Mouse (Mus musculus) forebrain, postnatal 0 days (tissue): ENCODE data around the gene Ltbp1. TPM values are rescaled to one million over a fixed set of nuclear protein-coding genes. Genes with fewer than 3 reads are reported as not detected.

Experiments used
- ATAC-seq: fragments of 200-750 bp; cut with Nextera tagmentation; 2 replicates; pipeline ENCODE4 v1.8.0; 2017; ENCODE audit warnings: mild to moderate bottlenecking, moderate library complexity
- DNase-seq: peaks from one replicate; pipeline ENCODE4 v3.0.0-alpha.2; 2015
- H3K27ac ChIP-seq: fragments of 300-500 bp; sonication (generic); 2 replicates; pipeline ENCODE4 v1.5.1; 2014; ENCODE audit warnings: low read depth, mild to moderate bottlenecking, antibody characterized with exemption, low read length, moderate library complexity, mixed read lengths
- H3K27me3 ChIP-seq: fragments of 300-500 bp; sonication (generic); 2 replicates; pipeline ENCODE4 v1.6.1; 2014; ENCODE audit warnings: mild to moderate bottlenecking, low read length, mixed read lengths; ENCODE audit not compliant: insufficient read depth
- H3K36me3 ChIP-seq: fragments of 300-500 bp; sonication (generic); 2 replicates; pipeline ENCODE4 v1.6.1; 2014; ENCODE audit warnings: mild to moderate bottlenecking, moderate library complexity; ENCODE audit not compliant: insufficient read depth
- H3K4me1 ChIP-seq: fragments of 300-500 bp; sonication (generic); 2 replicates; pipeline ENCODE4 v1.6.1; 2014; ENCODE audit warnings: antibody characterized with exemption; ENCODE audit not compliant: insufficient read depth
- H3K4me2 ChIP-seq: fragments of 300-500 bp; sonication (generic); 2 replicates; pipeline ENCODE4 v1.6.1; 2014; ENCODE audit warnings: low read depth, mild to moderate bottlenecking, moderate library complexity
- H3K4me3 ChIP-seq: fragments of 300-500 bp; sonication (generic); 2 replicates; pipeline ENCODE4 v1.5.1; 2014; ENCODE audit warnings: low read depth, low read length, mixed read lengths
- H3K9ac ChIP-seq: fragments of 300-500 bp; sonication (generic); 2 replicates; pipeline ENCODE4 v1.6.1; 2014; ENCODE audit warnings: mild to moderate bottlenecking
- H3K9me3 ChIP-seq: fragments of 300-500 bp; sonication (generic); 2 replicates; pipeline ENCODE4 v1.6.1; 2016; ENCODE audit warnings: low read length
- CTCF ChIP-seq: sonication (generic); IDR thresholded peaks from 2 replicates; pipeline ENCODE4 v1.5.1; 2016; ENCODE audit warnings: antibody characterized with exemption, control low read depth, low read depth
- WGBS: fragments of 180-500 bp; shearing (Covaris S2); extraction: QIAGEN DNeasy Blood & Tissue Kit; methylation state at CpG from one replicate; pipeline ENCODE4 v1.1.7; 2014; 5-methylcytosine and 5-hydroxymethylcytosine counted together
- polyA plus RNA-seq: library from polyadenylated mRNA; unstranded; fragments of >200 nt; fragmentation: Nextera tagmentation; extraction: Ambion mirVana; gene quantifications from 2 replicates; pipeline ENCODE4 v1.2.1, GENCODE M21; 2015
- total RNA-seq: library from RNA; depleted of rRNA; stranded (reverse); fragments of >200 nt; gene quantifications from 2 replicates; pipeline ENCODE4 v1.2.3, GENCODE M21; 2014

Gene Ltbp1
- total and polyA plus RNA-seq, 2 experiments from 2014 or later, result 1.5 to 5.2 TPM

GRCm38 (mm10) chr17:75278106-75278505 lies 272.7 kb downstream of the Ltbp1 start:
- H3K27ac ChIP-seq, result no peak overlapping the region
- no peaks in the 10 kb centered on the region for H3K4me1 ChIP-seq
- no peak overlapping the region for H3K4me3 ChIP-seq
- 76% methylated on average over 1 of the region's 1 CpGs for WGBS
- H3K9ac ChIP-seq, result no peak overlapping the region
- H3K9me3 ChIP-seq, result no peaks in the 10 kb centered on the region
- ATAC-seq, result no peak
- no peak for TF ChIP-seq CTCF
- no peak for DNase-seq
- no peaks in the 10 kb centered on the region for H3K36me3 ChIP-seq
- H3K4me2 ChIP-seq, result no peak overlapping the region
- H3K27me3 ChIP-seq, result no peaks in the 10 kb centered on the region

- no peak for ATAC-seq
- Histone ChIP-seq H3K4me2 (no peak overlapping the region), H3K27ac (no peak overlapping the region), H3K4me1 (no peaks in the 10 kb centered on the region), H3K9ac (no peak overlapping the region), H3K4me3 (no peak overlapping the region), H3K36me3 (no peaks in the 10 kb centered on the region), H3K9me3 (no peaks in the 10 kb centered on the region), H3K27me3 (no peaks in the 10 kb centered on the region)
- no peak for TF ChIP-seq CTCF
- 40% methylated on average over 6 of the region's 6 CpGs for WGBS
- no peak for DNase-seq
Observed at GRCm38 (mm10) chr17:75278561-75278960, 273.2 kb downstream of the Ltbp1 start.

GRCm38 (mm10) chr17:75281345-75281744 lies 276.0 kb downstream of the Ltbp1 start:
- Histone ChIP-seq H3K27ac (no peak overlapping the region), H3K4me2 (no peak overlapping the region), H3K9ac (no peak overlapping the region), H3K9me3 (no peaks in the 10 kb centered on the region), H3K27me3 (no peaks in the 10 kb centered on the region), H3K4me3 (no peak overlapping the region), H3K4me1 (no peaks in the 10 kb centered on the region), H3K36me3 (no peaks in the 10 kb centered on the region)
- WGBS, result 57% methylated on average over 5 of the region's 5 CpGs
- no peak for DNase-seq
- no peak for ATAC-seq
- TF ChIP-seq CTCF, result no peak

- no peak for ATAC-seq
- Histone ChIP-seq H3K9ac (no peak overlapping the region), H3K4me2 (no peak overlapping the region), H3K27ac (no peak overlapping the region), H3K36me3 (no peaks in the 10 kb centered on the region), H3K4me1 (no peaks in the 10 kb centered on the region), H3K4me3 (no peak overlapping the region), H3K27me3 (no peaks in the 10 kb centered on the region), H3K9me3 (no peaks in the 10 kb centered on the region)
- 79% methylated on average over 9 of the region's 9 CpGs for WGBS
- TF ChIP-seq CTCF, result no peak
- no peak for DNase-seq
Observed at GRCm38 (mm10) chr17:75284876-75285708, 279.7 kb downstream of the Ltbp1 start.

GRCm38 (mm10) chr17:75292986-75293385 lies 287.6 kb downstream of the Ltbp1 start:
- no peak for TF ChIP-seq CTCF
- Histone ChIP-seq H3K4me2 (no peak overlapping the region), H3K27ac (no peak overlapping the region), H3K27me3 (no peaks in the 10 kb centered on the region), H3K9ac (no peak overlapping the region), H3K9me3 (no peaks in the 10 kb centered on the region), H3K4me1 (no peaks in the 10 kb centered on the region), H3K4me3 (no peak overlapping the region), H3K36me3 (no peaks in the 10 kb centered on the region)
- ATAC-seq, result no peak
- 53% methylated on average over 3 of the region's 3 CpGs for WGBS
- no peak for DNase-seq

- no peaks in the 10 kb centered on the region for H3K27me3 ChIP-seq
- no peak overlapping the region for H3K4me3 ChIP-seq
- no peaks in the 10 kb centered on the region for H3K36me3 ChIP-seq
- no peaks in the 10 kb centered on the region for H3K4me1 ChIP-seq
- no peak for ATAC-seq
- no peak for DNase-seq
- no peak for TF ChIP-seq CTCF
- H3K9me3 ChIP-seq, result no peaks in the 10 kb centered on the region
- no peak overlapping the region for H3K4me2 ChIP-seq
- WGBS, result 80% methylated on average over 3 of the region's 3 CpGs
- no peak overlapping the region for H3K9ac ChIP-seq
- no peak overlapping the region for H3K27ac ChIP-seq
Observed at GRCm38 (mm10) chr17:75293725-75294124, 288.4 kb downstream of the Ltbp1 start.

- no peak overlapping the region for H3K4me3 ChIP-seq
- H3K27ac ChIP-seq, result no peak overlapping the region
- H3K9ac ChIP-seq, result no peak overlapping the region
- DNase-seq (no peak), ATAC-seq (no peak)
- H3K36me3 ChIP-seq, result no peaks in the 10 kb centered on the region
- WGBS, result 84% methylated on average over 4 of the region's 4 CpGs
- no peaks in the 10 kb centered on the region for H3K27me3 ChIP-seq
- no peak for TF ChIP-seq CTCF
- H3K4me1 ChIP-seq, result no peaks in the 10 kb centered on the region
- no peaks in the 10 kb centered on the region for H3K9me3 ChIP-seq
- H3K4me2 ChIP-seq, result no peak overlapping the region
Observed at GRCm38 (mm10) chr17:75300908-75301307, 295.5 kb downstream of the Ltbp1 start.
